Mouse (Mus musculus) small intestine, adult 2 months (tissue): ENCODE measurements around the gene Gspt1.

Source experiments
- CTCF ChIP-seq: fragments of 200-500 bp; IDR thresholded peaks from 2 replicates; pipeline ENCODE4 v1.5.1; 2012; ENCODE audit warnings: low read depth, mild to moderate bottlenecking, control low read depth, inconsistent platforms, low read length, moderate library complexity, mixed read lengths; ENCODE audit not compliant: insufficient replicate concordance, insufficient read length; ENCODE audit errors: extremely low read depth
- POLR2A ChIP-seq: fragments of 200-500 bp; IDR thresholded peaks from 2 replicates; pipeline ENCODE4 v1.6.1; 2012; ENCODE audit warnings: low read depth, mild to moderate bottlenecking, control low read depth, inconsistent platforms, low read length, moderate library complexity

DNA sequence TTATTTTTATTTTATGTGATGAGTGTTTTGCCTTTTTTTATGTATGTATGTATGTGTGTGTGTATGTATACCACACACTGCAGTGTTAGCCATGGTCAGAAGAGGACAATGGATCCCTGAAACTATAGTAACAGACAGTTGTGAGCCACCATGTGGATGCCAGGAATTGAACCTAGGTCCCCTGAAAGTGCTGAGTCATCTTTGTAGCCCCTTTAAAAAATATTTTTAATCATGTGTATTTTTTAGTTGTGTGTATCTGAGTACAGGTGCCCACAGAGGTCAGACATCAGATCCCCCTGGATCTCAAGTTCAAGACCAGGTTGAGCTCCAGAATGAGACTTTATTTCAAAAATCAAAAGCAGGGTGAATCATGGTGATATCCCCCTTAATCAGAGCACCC lies 49.6 kb upstream of the Gspt1 start:
- TF ChIP-seq POLR2A (no peak), CTCF (no peak)
